Mouse (Mus musculus): ENCODE measurements around the gene Fyn.

- no peak for TF ChIP-seq CTCF (IDR thresholded peaks at IDR 0.05; ENCODE audit: borderline replicate concordance, extremely low read depth, insufficient read depth, insufficient read length)
- no peak for TF ChIP-seq POLR2A (IDR thresholded peaks at IDR 0.05; ENCODE audit: borderline replicate concordance, extremely low read depth, insufficient read depth, insufficient read length, poor library complexity, severe bottlenecking)
Observed at GRCm38 (mm10) chr10:39450356-39450755, 81.7 kb downstream of the Fyn start.

Data from brain, embryonic 14.5 days (tissue).